Mouse (Mus musculus): ENCODE data around the gene Mid1. TPM values are rescaled to one million over a fixed set of nuclear protein-coding genes. Genes with fewer than 3 reads are reported as not detected.
A peak's percentile ranks its signal among the peaks of the same experiment; 100 is the strongest.
"Not testable (repeated sequence)": the region's sequence is repeated elsewhere in the genome, so short reads cannot be mapped to it uniquely, and the experiment has no call there.

Mid1 gene
- polyA plus RNA-seq, 1 experiment from 2014 or later = 1.1 TPM

- H3K4me2 ChIP-seq = no peak overlapping the region
- H3K4me3 ChIP-seq (replicated peaks) = no peak overlapping the region
- H3K9ac ChIP-seq = no peak overlapping the region
- 47% methylated on average over 2 of the region's 2 CpGs for WGBS (ENCODE audit: insufficient replicate concordance)
- H3K27me3 ChIP-seq = no peaks in the 10 kb centered on the region
- no peaks in the 10 kb centered on the region for H3K4me1 ChIP-seq (replicated peaks)
- H3K9me3 ChIP-seq (replicated peaks) = no peaks in the 10 kb centered on the region
- no peaks in the 10 kb centered on the region for H3K36me3 ChIP-seq
- ATAC-seq (ENCODE audit: low read depth) = no peak
- DNase-seq = no peak
- H3K27ac ChIP-seq = no peak overlapping the region
These were observed 245.9 kb downstream of the Mid1 start for GRCm38 (mm10) chrX:169930868-169931267.

- Histone ChIP-seq H3K27ac (no peak overlapping the region), H3K4me3 (replicated peaks) (no peak overlapping the region), H3K4me1 (replicated peaks) (no peaks in the 10 kb centered on the region), H3K27me3 (no peaks in the 10 kb centered on the region), H3K9me3 (replicated peaks) (no peaks in the 10 kb centered on the region), H3K36me3 (no peaks in the 10 kb centered on the region), H3K9ac (no peak overlapping the region), H3K4me2 (no peak overlapping the region)
- ATAC-seq (ENCODE audit: low read depth) (no peak), DNase-seq (no peak)
- 59% methylated on average over 3 of the region's 3 CpGs for WGBS (ENCODE audit: insufficient replicate concordance)
These were observed 248.2 kb downstream of the Mid1 start for GRCm38 (mm10) chrX:169933228-169933627.

GRCm38 (mm10) chrX:169937119-169937719 lies 252.2 kb downstream of the Mid1 start:
- ATAC-seq (ENCODE audit: low read depth) (peak; percentile 61; the same call in 1 of the 2 replicates), DNase-seq (no peak)
- H3K4me1 ChIP-seq (replicated peaks) = no peaks in the 10 kb centered on the region
- H3K9ac ChIP-seq = no peak overlapping the region
- no peak overlapping the region; the same call in 1 of the 2 replicates for H3K27ac ChIP-seq
- H3K27me3 ChIP-seq = no peaks in the 10 kb centered on the region
- no peak overlapping the region for H3K4me2 ChIP-seq
- H3K9me3 ChIP-seq (replicated peaks) = no peaks in the 10 kb centered on the region
- 17% methylated on average over 5 of the region's 5 CpGs for WGBS (ENCODE audit: insufficient replicate concordance)
- no peak overlapping the region for H3K4me3 ChIP-seq (replicated peaks)
- no peaks in the 10 kb centered on the region for H3K36me3 ChIP-seq

- Histone ChIP-seq H3K36me3 (no peaks in the 10 kb centered on the region), H3K4me3 (replicated peaks) (no peak overlapping the region), H3K9me3 (replicated peaks) (no peaks in the 10 kb centered on the region), H3K27ac (no peak overlapping the region), H3K9ac (no peak overlapping the region), H3K27me3 (no peaks in the 10 kb centered on the region), H3K4me1 (replicated peaks) (no peaks in the 10 kb centered on the region), H3K4me2 (no peak overlapping the region)
- no peak for ATAC-seq (ENCODE audit: low read depth)
- DNase-seq = no peak
- 69% methylated on average over 4 of the region's 4 CpGs for WGBS (ENCODE audit: insufficient replicate concordance)
These were observed 255.5 kb downstream of the Mid1 start for GRCm38 (mm10) chrX:169940531-169940930.

GRCm38 (mm10) chrX:169950596-169950995 lies 265.6 kb downstream of the Mid1 start:
- DNase-seq = no peak
- H3K4me3 ChIP-seq (replicated peaks) = no peak overlapping the region
- H3K27me3 ChIP-seq = no peaks in the 10 kb centered on the region
- no peak overlapping the region for H3K9ac ChIP-seq
- H3K36me3 ChIP-seq = no peaks in the 10 kb centered on the region
- 60% methylated on average over 1 of the region's 1 CpGs for WGBS (ENCODE audit: insufficient replicate concordance)
- ATAC-seq (ENCODE audit: low read depth) = no peak
- no peak overlapping the region for H3K4me2 ChIP-seq
- no peak overlapping the region for H3K27ac ChIP-seq
- no peaks in the 10 kb centered on the region for H3K4me1 ChIP-seq (replicated peaks)
- no peaks in the 10 kb centered on the region for H3K9me3 ChIP-seq (replicated peaks)

- Histone ChIP-seq H3K9me3 (replicated peaks) (peaks cover 14% of the 10 kb centered on the region; the same call in 1 of the 2 replicates), H3K4me3 (replicated peaks) (no peak overlapping the region), H3K36me3 (peaks cover 15% of the 10 kb centered on the region), H3K27me3 (no peaks in the 10 kb centered on the region), H3K9ac (no peak overlapping the region), H3K4me2 (no peak overlapping the region), H3K27ac (no peak overlapping the region), H3K4me1 (replicated peaks) (no peaks in the 10 kb centered on the region)
- ATAC-seq (ENCODE audit: low read depth) = no peak
- no peak for DNase-seq
- WGBS (ENCODE audit: insufficient replicate concordance) = 69% methylated on average over 1 of the region's 1 CpGs
These were observed 284.3 kb downstream of the Mid1 start for GRCm38 (mm10) chrX:169969337-169969736.

- H3K27me3 ChIP-seq; H3K27ac ChIP-seq; DNase-seq; H3K4me2 ChIP-seq; H3K4me3 ChIP-seq (replicated peaks); H3K4me1 ChIP-seq (replicated peaks); H3K9ac ChIP-seq: not testable (repeated sequence)
- peaks cover 14% of the 10 kb centered on the region; the same call in 1 of the 2 replicates for H3K9me3 ChIP-seq (replicated peaks)
- ATAC-seq (ENCODE audit: low read depth) = peak; percentile 24; the same call in 1 of the 2 replicates
- 62% methylated on average over 3 of the region's 3 CpGs for WGBS (ENCODE audit: insufficient replicate concordance)
- H3K36me3 ChIP-seq = peaks cover 18% of the 10 kb centered on the region
These were observed 284.8 kb downstream of the Mid1 start for GRCm38 (mm10) chrX:169969765-169970164.

GRCm38 (mm10) chrX:169970546-169970945 lies 285.5 kb downstream of the Mid1 start:
- not testable (repeated sequence) for H3K27ac ChIP-seq; H3K27me3 ChIP-seq; DNase-seq; H3K4me3 ChIP-seq (replicated peaks); H3K4me1 ChIP-seq (replicated peaks); ATAC-seq (ENCODE audit: low read depth); H3K9ac ChIP-seq; H3K4me2 ChIP-seq
- WGBS (ENCODE audit: insufficient replicate concordance) = 75% methylated on average over 7 of the region's 7 CpGs
- Histone ChIP-seq H3K36me3 (peaks cover 22% of the 10 kb centered on the region), H3K9me3 (replicated peaks) (peaks cover 14% of the 10 kb centered on the region; the same call in 1 of the 2 replicates)

GRCm38 (mm10) chrX:169971562-169971961 lies 286.6 kb downstream of the Mid1 start:
- not testable (repeated sequence) for H3K9ac ChIP-seq; H3K4me2 ChIP-seq; H3K27ac ChIP-seq; H3K4me1 ChIP-seq (replicated peaks); H3K27me3 ChIP-seq; ATAC-seq (ENCODE audit: low read depth); DNase-seq; H3K4me3 ChIP-seq (replicated peaks)
- Histone ChIP-seq H3K36me3 (peaks cover 25% of the 10 kb centered on the region), H3K9me3 (replicated peaks) (peaks cover 14% of the 10 kb centered on the region; the same call in 1 of the 2 replicates)
- 70% methylated on average over 6 of the region's 6 CpGs for WGBS (ENCODE audit: insufficient replicate concordance)

GRCm38 (mm10) chrX:169972131-169972530 lies 287.1 kb downstream of the Mid1 start:
- DNase-seq; H3K9ac ChIP-seq; H3K4me2 ChIP-seq; H3K27me3 ChIP-seq; H3K4me1 ChIP-seq (replicated peaks); H3K27ac ChIP-seq; H3K4me3 ChIP-seq (replicated peaks): not testable (repeated sequence)
- peak; percentile 24; the same call in 1 of the 2 replicates for ATAC-seq (ENCODE audit: low read depth)
- peaks cover 27% of the 10 kb centered on the region for H3K36me3 ChIP-seq
- peaks cover 14% of the 10 kb centered on the region; the same call in 1 of the 2 replicates for H3K9me3 ChIP-seq (replicated peaks)
- 57% methylated on average over 2 of the region's 2 CpGs for WGBS (ENCODE audit: insufficient replicate concordance)

GRCm38 (mm10) chrX:169972791-169973494 lies 287.9 kb downstream of the Mid1 start:
- not testable (repeated sequence) for ATAC-seq (ENCODE audit: low read depth); H3K27me3 ChIP-seq; H3K9ac ChIP-seq; H3K27ac ChIP-seq; H3K4me2 ChIP-seq; H3K4me3 ChIP-seq (replicated peaks); DNase-seq; H3K4me1 ChIP-seq (replicated peaks)
- Histone ChIP-seq H3K9me3 (replicated peaks) (peaks cover 16% of the 10 kb centered on the region; the same call in 1 of the 2 replicates), H3K36me3 (peaks cover 31% of the 10 kb centered on the region)
- WGBS (ENCODE audit: insufficient replicate concordance) = 59% methylated on average over 6 of the region's 6 CpGs
